Mouse (Mus musculus) liver, adult 2 months (tissue): ENCODE results near the gene Nipbl.

Experiments used
- CTCF ChIP-seq: fragments of 200-500 bp; IDR thresholded peaks from 2 replicates; pipeline ENCODE4 v1.5.1; 2011; ENCODE audit warnings: low read depth, low read length, control low read depth
- POLR2A ChIP-seq: fragments of 200-500 bp; IDR thresholded peaks from 2 replicates; pipeline ENCODE4 v1.6.1; 2011; ENCODE audit warnings: low read length, control low read depth; ENCODE audit not compliant: insufficient read depth; ENCODE audit errors: extremely low read depth

GRCm38 (mm10) chr15:8451071-8451470 lies 6.8 kb upstream of the Nipbl start:
- peak; percentile 32; the same call in 1 of the 2 replicates for TF ChIP-seq CTCF
- TF ChIP-seq POLR2A = no peak
